Mouse (Mus musculus) gastrocnemius, postnatal 14 days (tissue): ENCODE results near the gene Gprc5b. TPM values are rescaled to one million over a fixed set of nuclear protein-coding genes. Genes with fewer than 3 reads are reported as not detected.

ENCODE experiments used
- DNase-seq: peaks from one replicate; pipeline ENCODE4 v3.0.0; 2021; ENCODE audit warnings: mixed read lengths
- intact Hi-C: fragments of 180-260 bp; cut with DNase I; formaldehyde crosslinking; loops from one replicate; pipeline ENCODE4 v1.15.1; 2025; ENCODE audit warnings: low total_unique reads
- total RNA-seq, 2 experiments: library from RNA; stranded (reverse); gene quantifications; 2 replicates each; pipeline ENCODE4 v1.2.3; 2021

Gene Gprc5b
- total RNA-seq, 2 experiments from 2014 or later = 22.5 to 23.2 TPM

- DNase-seq = no peak
- intact Hi-C loops = no loop called here
Measured at GRCm38 (mm10) chr7:118965198-118965597, 29.8 kb downstream of the Gprc5b start.

GRCm38 (mm10) chr7:118964777-118965176 lies 30.2 kb downstream of the Gprc5b start:
- no peak for DNase-seq
- intact Hi-C loops = no loop called here

GRCm38 (mm10) chr7:118959209-118959608 lies 35.8 kb downstream of the Gprc5b start:
- intact Hi-C loops = no loop called here
- no peak for DNase-seq

- no peak for DNase-seq
- intact Hi-C loops = no loop called here
Measured at GRCm38 (mm10) chr7:118956616-118957246, 38.3 kb downstream of the Gprc5b start.

- no peak for DNase-seq
- intact Hi-C loops = no loop called here
Measured at GRCm38 (mm10) chr7:118954968-118955367, 40.0 kb downstream of the Gprc5b start.

GRCm38 (mm10) chr7:118953626-118954282 lies 41.3 kb downstream of the Gprc5b start:
- no peak for DNase-seq
- intact Hi-C loops = no loop called here

- no peak for DNase-seq
- intact Hi-C loops = no loop called here
Measured at GRCm38 (mm10) chr7:118949749-118950148, 45.3 kb downstream of the Gprc5b start.

GRCm38 (mm10) chr7:118948677-118949282 lies 46.2 kb downstream of the Gprc5b start:
- DNase-seq = no peak
- intact Hi-C loops = no loop called here

- no peak for DNase-seq
- intact Hi-C loops = no loop called here
Measured at GRCm38 (mm10) chr7:118947241-118947640, 47.8 kb downstream of the Gprc5b start.

- DNase-seq = no peak
- intact Hi-C loops = no loop called here
Measured at GRCm38 (mm10) chr7:118944884-118945283, 50.1 kb downstream of the Gprc5b start.

- no peak for DNase-seq
- intact Hi-C loops = no loop called here
Measured at GRCm38 (mm10) chr7:118943170-118943569, 51.8 kb downstream of the Gprc5b start.

GRCm38 (mm10) chr7:118942297-118942696 lies 52.7 kb downstream of the Gprc5b start:
- intact Hi-C loops = no loop called here
- DNase-seq = no peak

GRCm38 (mm10) chr7:118937469-118938387 lies 57.3 kb downstream of the Gprc5b start:
- no peak for DNase-seq
- intact Hi-C loops = no loop called here

- intact Hi-C loops = no loop called here
- DNase-seq = no peak
Measured at GRCm38 (mm10) chr7:118936844-118937243, 58.2 kb downstream of the Gprc5b start.

GRCm38 (mm10) chr7:118935306-118935705 lies 59.7 kb downstream of the Gprc5b start:
- intact Hi-C loops = no loop called here
- DNase-seq = peak; percentile 61

- intact Hi-C loops = no loop called here
- DNase-seq = peak; percentile 31
Measured at GRCm38 (mm10) chr7:118931502-118932395, 63.3 kb downstream of the Gprc5b start.

GRCm38 (mm10) chr7:118929601-118930311 lies 65.3 kb downstream of the Gprc5b start:
- peak; percentile 60 for DNase-seq
- intact Hi-C loops = loop anchor here (10.0 kb wide), 1 partner anchor 75 kb away; the partner anchor contains the start of genes Iqck and Knop1

GRCm38 (mm10) chr7:118928916-118929315 lies 66.1 kb downstream of the Gprc5b start:
- no peak for DNase-seq
- intact Hi-C loops = loop anchor here (10.0 kb wide), 1 partner anchor 74 kb away; the partner anchor contains the start of genes Iqck and Knop1
